Mouse (Mus musculus): ENCODE measurements around the gene Ccdc14.
"Not testable (repeated sequence)": the region's sequence is repeated elsewhere in the genome, so short reads cannot be mapped to it uniquely, and the experiment has no call there.

Gene Ccdc14

DNA sequence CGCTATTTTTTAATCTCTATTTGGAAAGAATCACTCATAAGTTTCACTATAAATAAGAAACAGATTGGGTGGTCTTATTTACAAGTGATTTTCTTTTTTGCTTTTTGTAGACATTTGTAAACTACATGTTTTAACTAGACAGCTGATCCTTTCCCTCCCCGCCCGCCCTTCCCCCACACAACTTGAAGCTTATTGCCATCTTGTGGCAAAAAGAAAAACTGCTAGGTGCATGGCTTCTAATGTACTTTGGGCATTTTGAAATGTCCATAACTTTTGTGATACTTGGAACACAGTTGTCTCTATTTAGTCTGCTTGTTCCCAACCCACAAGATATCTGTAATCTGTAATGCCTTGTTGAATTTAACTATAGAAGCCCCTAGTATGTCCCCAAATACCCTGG lies 21.1 kb downstream of the Ccdc14 start:
- no peak for DNase-seq (ENCODE audit: low spot score in 2 of 2)

DNA sequence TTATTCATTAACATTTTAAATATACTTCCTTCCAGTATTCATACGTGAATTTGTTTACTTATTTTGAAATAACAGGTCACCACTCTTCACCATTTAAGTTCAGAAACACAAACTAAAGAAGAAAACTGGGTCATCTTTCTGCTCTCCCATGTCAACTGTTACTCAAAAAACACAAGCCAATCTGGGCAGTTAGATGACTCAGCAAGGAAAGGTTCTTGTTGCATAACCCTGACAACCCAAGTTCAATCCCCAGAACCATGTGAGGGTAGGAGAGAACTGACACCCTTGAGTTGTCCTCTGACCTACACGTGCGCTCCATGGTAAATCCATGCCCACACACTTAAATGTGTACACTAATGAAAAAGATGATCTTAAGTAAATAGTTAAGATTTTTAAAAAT lies 34.7 kb downstream of the Ccdc14 start:
- no peak for DNase-seq (ENCODE audit: low spot score in 2 of 2)

DNA sequence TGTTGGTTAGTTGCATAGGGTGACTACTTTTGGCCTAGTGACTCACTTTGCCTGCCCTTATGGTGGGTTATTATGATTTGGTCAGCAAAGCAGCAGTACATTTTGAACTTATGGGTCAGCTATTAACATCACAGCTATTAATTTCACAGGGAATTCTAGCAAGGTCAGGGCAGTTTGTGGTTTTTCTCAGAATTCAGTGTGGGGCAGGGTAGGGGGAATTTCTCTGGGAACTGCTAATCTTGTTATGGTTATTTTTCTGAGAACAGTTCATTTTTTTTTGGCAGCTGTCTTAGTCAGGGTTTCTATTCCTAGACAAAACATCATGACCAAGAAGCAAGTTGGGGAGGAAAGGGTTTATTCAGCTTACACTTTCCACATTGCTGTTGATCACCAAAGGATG lies 38.2 kb downstream of the Ccdc14 start:
- DNase-seq (ENCODE audit: low spot score in 2 of 2), result not testable (repeated sequence)

DNA sequence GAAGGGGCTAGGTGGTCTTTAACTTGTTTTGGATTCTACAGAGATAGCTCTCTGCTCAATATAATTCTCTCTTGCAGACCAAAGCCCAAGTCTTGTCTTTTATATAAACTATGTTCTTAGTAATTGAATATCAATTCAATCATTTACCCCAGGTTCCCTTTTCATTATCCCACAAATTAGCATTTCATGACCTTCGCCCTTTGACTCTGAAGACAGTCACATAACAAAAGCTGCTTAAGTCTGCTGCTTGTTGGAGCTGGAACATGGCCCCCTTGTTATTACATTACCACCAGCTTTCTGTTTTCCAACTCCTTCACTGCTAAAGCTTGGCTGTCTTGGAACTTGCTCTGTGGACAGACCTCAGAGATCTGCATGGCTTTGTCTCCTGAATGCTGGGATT lies 39.0 kb downstream of the Ccdc14 start:
- DNase-seq (ENCODE audit: low spot score in 2 of 2), result no peak

DNA sequence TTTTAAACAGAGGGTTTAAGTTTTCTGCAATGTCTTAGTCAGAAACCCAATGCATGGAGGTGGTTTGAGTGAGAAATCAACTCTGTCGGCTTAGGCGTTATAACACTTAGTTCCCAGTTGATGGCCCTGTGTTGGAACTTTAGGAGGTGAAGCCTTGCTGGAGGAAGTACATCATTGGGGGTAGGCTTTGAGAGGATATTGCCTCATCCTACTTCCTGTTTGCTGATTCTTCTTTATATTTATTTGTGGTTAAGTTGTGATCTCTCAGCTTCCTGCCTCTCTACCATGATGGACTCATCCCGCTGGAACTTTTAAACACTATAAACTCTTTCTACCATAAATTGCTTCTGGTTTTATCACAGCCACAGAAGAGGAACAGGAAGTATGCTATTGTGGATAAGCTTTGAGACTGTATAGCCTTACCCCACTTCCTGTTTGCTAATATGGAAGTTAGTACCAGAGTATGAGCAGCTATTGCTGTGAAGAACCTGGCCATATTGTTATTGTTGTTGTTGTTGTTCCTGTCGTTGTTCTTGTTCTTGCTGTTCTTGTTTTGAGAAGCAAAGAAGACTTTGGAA lies 48.3 kb downstream of the Ccdc14 start:
- DNase-seq (ENCODE audit: low spot score in 2 of 2), result no peak

DNA sequence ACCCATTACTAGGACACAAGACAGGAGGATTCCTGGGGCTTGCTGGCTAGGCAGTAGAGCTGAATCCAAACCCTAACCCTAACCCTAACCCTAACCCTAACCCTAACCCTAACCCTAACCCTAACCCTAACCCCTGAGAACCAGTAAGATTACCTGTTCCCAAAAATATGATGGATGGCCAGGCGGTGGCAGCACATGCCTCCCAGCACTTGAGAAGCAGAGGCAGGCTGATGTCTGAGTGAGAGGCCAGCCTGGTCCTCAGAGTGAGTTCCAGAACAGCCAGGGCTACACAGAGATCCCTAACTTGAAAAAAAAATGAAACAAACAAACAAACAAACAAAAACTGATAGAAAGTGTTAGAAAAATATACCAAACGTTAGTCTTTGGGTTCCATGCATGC lies 52.5 kb downstream of the Ccdc14 start:
- no peak for DNase-seq (ENCODE audit: low spot score in 2 of 2)

DNA sequence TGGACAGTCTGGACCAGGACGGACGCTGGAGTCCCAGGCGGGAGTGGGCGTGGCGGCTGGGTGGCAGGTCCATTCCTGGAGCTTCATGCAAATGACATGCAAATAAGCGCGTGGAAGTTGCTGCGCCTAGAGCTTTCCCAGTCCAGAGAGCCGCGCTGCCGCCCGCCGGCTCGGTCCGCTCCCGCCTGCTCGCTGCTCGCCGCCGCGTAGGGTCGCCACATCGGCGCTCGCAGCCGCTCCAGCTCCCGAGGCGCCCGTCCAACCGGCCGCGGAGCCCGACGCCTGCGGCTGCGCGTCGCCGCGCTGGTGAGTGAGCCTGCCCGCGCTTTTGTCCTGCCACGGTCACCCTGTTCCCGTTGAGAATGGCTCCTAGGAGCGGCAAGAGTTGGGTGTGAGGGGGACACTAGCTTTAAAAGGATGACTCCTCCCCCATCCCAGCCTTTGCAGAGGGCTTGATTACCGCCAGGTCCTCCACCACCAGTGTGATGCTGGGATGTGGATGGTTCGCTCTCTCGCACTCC lies 54.7 kb downstream of the Ccdc14 start, which contains the start of gene Mylk:
Gene Mylk (plus strand): TSS at position 146 of the 521 bp plus-strand sequence.
- peak; percentile 44 to 63 for DNase-seq (ENCODE audit: low spot score in 2 of 2)

DNA sequence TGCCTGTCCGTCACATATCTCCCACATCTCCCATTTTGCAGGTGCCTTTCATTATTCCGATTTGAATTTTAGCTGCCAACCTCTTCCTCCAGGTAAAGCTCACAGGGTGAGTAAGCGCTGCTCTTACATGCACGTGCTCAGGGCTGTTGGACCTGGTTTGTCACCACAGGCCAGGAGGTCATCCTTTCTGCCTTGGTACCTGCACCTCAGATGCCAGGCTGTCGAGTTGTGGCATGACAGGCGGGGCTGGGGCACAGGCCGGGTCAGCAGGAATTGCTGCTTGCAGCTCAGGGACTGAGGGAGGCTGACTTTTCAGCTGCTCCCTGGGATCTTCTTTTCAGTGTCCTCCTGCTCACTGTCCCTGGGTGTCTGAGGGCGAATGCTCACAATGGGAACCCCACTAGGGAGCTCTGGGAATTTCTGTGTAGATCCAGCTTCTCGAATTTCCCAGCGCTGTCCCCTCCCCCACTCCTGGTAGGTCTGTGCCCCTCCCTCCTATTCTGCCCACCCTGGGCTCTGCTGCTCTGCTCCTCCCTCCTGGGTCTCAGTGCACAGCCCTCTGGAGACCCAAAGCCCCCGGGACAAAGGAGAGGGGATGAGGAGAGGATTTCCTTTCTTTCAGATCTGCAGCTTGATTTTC lies 57.8 kb downstream of the Ccdc14 start:
- DNase-seq (ENCODE audit: low spot score in 2 of 2), result no peak

DNA sequence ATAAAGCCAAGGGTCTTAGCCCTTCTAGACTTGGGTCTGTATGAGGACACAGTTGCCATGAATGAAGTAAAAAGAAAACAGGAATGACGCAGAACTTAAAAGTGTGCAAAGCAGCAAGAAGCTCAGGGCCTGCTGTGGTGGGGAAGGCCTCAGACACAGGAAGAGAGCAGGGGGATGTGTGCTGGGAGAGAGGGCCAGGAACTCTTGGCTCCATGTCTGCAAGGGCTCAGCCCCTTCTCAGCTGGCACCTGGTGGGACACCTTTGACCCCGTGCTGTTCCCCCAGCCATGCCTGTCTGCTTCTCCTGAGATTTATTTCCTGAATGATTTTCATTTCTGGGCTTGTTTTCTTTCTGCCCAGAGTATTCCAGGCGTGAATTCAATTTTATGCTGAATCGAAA lies 59.1 kb downstream of the Ccdc14 start:
- DNase-seq (ENCODE audit: low spot score in 2 of 2), result no peak

DNA sequence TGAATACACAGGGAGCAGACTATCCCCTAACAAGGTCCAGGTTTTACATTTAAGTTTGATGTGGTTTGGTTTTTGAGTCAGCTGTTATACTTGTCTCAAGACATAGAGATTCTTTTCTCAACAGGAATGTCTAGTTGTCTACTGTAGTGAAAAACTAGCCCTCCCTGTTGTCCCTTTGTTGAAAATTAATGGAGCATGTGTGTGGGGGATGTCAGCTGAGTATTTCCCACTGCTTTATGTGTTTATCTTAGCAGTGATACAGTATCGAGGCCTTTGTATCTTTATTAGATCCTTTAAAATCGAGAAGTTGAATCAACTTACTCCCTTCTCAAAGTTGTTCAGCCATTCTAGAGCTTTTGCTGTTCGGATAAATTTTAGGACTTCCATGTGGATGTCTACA lies 61.6 kb downstream of the Ccdc14 start:
- DNase-seq (ENCODE audit: low spot score in 2 of 2), result no peak

DNA sequence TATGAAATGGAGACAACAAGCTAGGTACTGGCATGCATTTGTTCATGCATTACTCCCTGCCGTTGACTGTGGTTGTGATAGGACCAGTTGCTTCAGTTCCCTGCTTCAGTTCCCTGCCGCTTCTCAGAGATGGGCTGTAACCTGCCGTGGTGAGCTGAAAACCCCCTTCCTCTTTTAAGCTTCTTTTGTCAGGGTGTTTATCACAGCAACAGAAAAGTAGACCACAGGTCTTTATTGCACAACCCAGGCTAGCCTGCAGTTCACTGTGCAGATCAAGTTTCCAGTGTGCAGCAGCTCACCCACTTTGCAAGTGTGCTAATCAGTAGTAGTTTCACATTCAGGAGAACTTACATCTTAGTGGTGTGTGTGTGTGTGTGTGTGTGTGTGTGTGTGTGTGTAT lies 62.6 kb downstream of the Ccdc14 start:
- no peak for DNase-seq (ENCODE audit: low spot score in 2 of 2)

DNA sequence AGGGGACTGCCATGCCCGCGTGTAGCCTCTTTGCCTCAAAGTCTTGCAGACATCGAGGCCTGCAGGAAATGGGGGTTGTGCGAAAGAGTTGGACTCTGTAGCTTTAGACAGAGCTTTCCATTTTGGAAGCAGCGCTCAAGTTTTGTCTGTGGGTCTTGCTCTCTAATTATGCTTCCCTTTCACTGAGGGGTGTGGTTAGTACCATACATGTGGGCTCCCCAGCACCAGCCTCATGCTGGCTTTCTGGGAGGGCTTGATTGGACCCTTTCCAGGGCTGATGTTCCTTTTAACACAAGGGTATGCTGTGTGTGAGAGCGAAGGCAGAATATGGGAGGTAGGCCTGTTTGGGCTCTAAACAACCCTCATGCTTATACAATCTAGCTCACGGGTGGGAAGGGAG lies 66.6 kb downstream of the Ccdc14 start:
- no peak for DNase-seq (ENCODE audit: low spot score in 2 of 2)

DNA sequence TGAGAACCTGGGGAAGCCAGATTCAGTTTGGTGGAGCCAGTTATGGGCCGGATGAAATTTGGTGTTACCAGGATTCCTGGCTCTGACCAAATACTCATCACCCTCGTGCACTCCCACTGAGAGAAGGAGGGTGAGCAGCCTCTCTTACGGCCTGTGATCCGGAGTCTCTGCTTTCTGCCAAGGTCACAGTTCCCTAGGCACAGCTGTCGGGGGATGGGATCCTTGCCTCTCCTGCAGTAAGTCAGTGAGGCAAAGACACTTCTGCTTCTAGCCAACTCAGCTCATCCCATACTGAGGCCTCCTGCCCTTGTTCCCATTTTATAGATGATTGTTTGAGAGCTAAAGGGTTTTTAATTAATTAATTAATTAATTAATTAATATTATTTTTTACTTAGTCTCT lies 67.8 kb downstream of the Ccdc14 start:
- DNase-seq (ENCODE audit: low spot score in 2 of 2), result no peak

DNA sequence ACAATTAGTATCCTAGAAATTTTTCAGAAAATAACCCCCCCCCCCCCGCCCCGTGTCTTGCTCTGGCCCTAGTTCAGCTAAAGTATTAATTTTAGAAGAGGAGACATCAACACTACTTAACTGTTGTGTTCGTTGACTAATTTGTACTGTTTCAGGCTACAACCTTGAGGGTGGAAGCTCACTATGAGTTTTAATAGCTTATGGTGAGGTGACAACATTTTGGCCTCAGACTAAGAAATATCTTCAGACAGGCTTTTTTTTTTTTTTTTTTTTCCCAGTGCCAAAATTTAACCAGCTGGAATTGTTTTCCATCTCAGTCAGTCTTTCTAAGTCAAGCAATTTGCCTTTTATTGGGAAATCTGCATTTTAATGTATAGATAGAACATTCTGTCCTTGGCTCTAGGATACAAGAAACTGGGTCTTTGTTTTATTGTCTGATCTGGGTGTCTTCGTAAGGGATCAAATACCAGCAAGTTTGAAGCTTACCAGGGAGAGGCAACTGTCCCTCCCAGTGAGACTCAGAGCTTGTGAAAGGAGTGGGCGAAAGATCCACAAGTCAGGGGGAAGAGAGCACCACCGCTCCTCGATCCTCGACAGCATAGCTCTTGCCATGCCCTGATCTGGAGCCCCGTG lies 73.7 kb downstream of the Ccdc14 start:
- no peak for DNase-seq (ENCODE audit: low spot score in 2 of 2)

DNA sequence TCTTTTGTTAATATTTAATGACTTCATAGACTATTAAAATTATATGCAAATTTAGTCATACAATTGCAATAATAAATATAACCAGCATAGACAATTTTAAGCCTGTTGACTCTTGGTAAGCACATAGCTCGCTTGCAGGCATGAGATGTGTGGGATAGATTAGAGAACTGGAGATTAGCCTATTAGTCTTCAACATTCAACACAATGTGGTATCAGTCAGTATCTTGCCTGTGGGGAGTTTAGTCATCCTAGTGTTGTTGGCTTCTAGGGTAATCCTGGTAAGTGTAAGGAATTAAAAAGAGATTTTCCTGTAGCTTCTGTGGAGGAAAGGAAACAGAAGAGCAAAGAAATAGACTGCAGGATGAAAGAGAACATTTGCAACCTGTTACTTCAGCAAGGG lies 75.2 kb downstream of the Ccdc14 start:
- DNase-seq (ENCODE audit: low spot score in 2 of 2), result no peak

DNA sequence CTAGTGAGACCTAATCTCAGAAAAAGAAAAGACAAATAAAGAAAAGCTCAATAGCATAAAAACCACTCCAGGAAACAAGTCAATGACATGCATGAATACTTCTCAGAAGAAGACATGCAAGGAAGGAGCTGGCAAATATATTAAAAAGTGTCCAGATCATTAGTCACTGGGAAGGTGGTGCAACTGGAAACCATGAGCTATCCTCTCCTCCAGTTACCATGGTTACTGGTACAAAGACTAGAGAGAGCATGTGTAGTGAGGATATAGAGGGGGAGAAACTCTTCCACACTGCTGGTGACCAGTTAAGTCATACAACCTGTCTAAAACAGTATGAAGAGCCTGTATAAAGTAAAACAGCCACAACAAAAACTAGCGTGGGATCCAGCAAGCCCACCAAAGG lies 75.8 kb downstream of the Ccdc14 start:
- DNase-seq (ENCODE audit: low spot score in 2 of 2), result no peak

DNA sequence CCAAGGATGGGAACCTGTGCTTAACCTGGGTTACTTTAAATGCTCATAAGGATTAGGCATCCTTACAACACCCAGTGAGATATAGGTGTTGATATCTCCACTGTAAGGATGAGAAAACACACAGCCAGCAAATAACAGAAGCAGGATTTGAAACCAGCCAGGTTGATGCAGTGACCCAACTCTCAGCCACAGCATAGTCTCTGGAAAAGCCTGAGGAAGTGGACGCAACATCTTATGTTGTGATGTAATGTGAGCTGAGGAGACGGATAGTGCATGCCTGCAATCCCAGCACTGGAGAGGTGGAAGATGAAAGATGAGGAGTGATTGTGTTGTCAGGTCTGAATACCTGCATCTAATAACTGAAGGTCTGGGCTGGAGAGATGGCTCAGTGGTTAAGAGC lies 77.0 kb downstream of the Ccdc14 start:
- DNase-seq (ENCODE audit: low spot score in 2 of 2), result no peak

DNA sequence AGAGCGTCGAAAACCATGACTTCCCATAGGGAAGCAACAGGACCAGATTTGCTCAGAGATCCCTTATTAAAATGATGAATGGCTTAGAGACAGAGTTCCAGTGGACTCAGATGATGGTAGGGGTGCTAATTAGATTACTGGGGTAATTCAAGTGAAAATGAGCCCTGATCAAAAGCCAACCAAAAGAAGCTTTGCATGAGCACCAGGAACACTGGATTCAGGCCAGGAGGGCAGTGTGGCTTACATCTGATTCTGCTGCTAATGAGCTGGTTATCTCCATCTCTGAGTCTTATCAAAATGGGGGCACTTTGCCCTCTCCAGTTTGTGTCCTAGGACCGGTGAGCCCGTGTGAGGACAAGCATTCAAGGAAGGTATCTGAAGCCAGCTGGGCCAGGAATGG lies 78.0 kb downstream of the Ccdc14 start:
- no peak for DNase-seq (ENCODE audit: low spot score in 2 of 2)

DNA sequence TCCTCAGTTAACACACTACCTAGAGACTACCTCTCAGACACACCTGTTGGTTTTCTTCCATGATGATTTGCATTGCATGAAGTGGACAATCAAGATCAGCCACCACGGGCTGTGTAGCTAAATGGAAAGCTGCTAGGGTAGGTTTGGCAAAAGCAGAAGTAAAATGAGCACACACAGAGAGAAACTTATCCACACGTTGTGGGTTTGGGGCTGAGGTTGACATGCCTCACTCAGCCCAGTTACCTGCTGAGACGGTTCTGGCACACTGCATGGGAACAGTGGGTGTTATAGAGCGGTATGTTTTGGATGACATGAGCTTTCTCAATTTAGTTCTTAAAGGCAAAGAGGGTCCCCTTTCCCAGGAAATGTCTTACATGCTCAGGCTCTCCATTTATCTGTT lies 79.7 kb downstream of the Ccdc14 start:
- no peak for DNase-seq (ENCODE audit: low spot score in 2 of 2)

DNA sequence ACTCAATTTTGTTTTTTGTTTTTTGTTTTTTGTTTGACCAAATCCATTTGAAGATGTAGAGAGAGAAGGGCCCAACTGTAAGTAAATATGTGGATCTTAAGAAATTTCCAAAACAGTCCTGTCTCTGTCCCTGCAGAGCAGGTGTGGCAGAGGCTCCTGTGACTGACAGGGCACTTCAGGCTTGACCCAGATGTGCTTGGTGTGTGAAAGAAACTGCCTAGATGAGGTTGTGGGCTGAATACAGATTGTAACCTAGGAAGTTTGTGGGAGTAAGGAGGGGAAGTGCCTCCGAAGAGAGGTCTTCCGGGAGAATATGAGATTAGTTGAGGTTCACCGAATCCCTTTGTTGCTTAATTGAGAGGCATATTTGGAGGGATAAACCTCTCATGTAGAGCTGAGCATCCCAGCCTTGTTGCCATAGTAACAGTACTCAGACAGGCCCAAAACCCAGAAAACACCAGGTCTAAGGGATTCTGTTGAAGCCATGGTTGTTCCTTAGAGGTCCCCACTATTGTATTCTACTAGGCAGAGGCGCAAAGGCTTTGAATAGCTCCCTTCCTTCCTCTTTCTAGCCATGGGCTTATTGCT lies 82.1 kb downstream of the Ccdc14 start:
- DNase-seq (ENCODE audit: low spot score in 2 of 2), result no peak

All from spleen, postnatal 4 days (tissue).